Mouse (Mus musculus): ENCODE data around the gene Ap1ar.
A peak's percentile ranks its signal among the peaks of the same experiment; 100 is the strongest.

The Ap1ar gene

GRCm38 (mm10) chr3:127837154-127837865, at the start of gene Ap1ar:
Gene Ap1ar (minus strand): TSS chr3:127837523.
- DNase-seq (ENCODE audit: low read depth, low spot score), result peak; percentile 89

- no peak for DNase-seq (ENCODE audit: low read depth, low spot score)
These were observed 44.4 kb upstream of the Ap1ar start for GRCm38 (mm10) chr3:127881684-127882083.

- no peak for DNase-seq (ENCODE audit: low read depth, low spot score)
These were observed 42.6 kb upstream of the Ap1ar start for GRCm38 (mm10) chr3:127879968-127880367.

GRCm38 (mm10) chr3:127875509-127875908, 38.2 kb upstream of the Ap1ar start:
- DNase-seq (ENCODE audit: low read depth, low spot score), result no peak

GRCm38 (mm10) chr3:127875059-127875458, 37.7 kb upstream of the Ap1ar start:
- no peak for DNase-seq (ENCODE audit: low read depth, low spot score)

- peak; percentile 59 for DNase-seq (ENCODE audit: low read depth, low spot score)
These were observed 37.0 kb upstream of the Ap1ar start for GRCm38 (mm10) chr3:127874254-127874883.

- no peak for DNase-seq (ENCODE audit: low read depth, low spot score)
These were observed 34.3 kb upstream of the Ap1ar start for GRCm38 (mm10) chr3:127871575-127871974.

GRCm38 (mm10) chr3:127868880-127869279, 31.6 kb upstream of the Ap1ar start:
- DNase-seq (ENCODE audit: low read depth, low spot score), result no peak

- no peak for DNase-seq (ENCODE audit: low read depth, low spot score)
These were observed 30.9 kb upstream of the Ap1ar start for GRCm38 (mm10) chr3:127868046-127868758.

- no peak for DNase-seq (ENCODE audit: low read depth, low spot score)
These were observed 26.9 kb upstream of the Ap1ar start for GRCm38 (mm10) chr3:127864242-127864641.

GRCm38 (mm10) chr3:127863571-127863970, 26.2 kb upstream of the Ap1ar start:
- no peak for DNase-seq (ENCODE audit: low read depth, low spot score)

- DNase-seq (ENCODE audit: low read depth, low spot score), result no peak
These were observed 25.2 kb upstream of the Ap1ar start for GRCm38 (mm10) chr3:127862479-127862878.

- DNase-seq (ENCODE audit: low read depth, low spot score), result no peak
These were observed 24.0 kb upstream of the Ap1ar start for GRCm38 (mm10) chr3:127861340-127861739.

- peak; percentile 52 for DNase-seq (ENCODE audit: low read depth, low spot score)
These were observed 16.3 kb upstream of the Ap1ar start for GRCm38 (mm10) chr3:127853431-127854206.

GRCm38 (mm10) chr3:127852722-127853121, 15.4 kb upstream of the Ap1ar start:
- DNase-seq (ENCODE audit: low read depth, low spot score), result no peak

- DNase-seq (ENCODE audit: low read depth, low spot score), result no peak
These were observed 13.7 kb upstream of the Ap1ar start for GRCm38 (mm10) chr3:127850776-127851646.

- no peak for DNase-seq (ENCODE audit: low read depth, low spot score)
These were observed 12.6 kb upstream of the Ap1ar start for GRCm38 (mm10) chr3:127849922-127850321.

GRCm38 (mm10) chr3:127848088-127848808, 10.9 kb upstream of the Ap1ar start:
- DNase-seq (ENCODE audit: low read depth, low spot score), result no peak

GRCm38 (mm10) chr3:127843941-127844327, 6.6 kb upstream of the Ap1ar start:
- DNase-seq (ENCODE audit: low read depth, low spot score), result no peak

- DNase-seq (ENCODE audit: low read depth, low spot score), result no peak
These were observed 6.1 kb upstream of the Ap1ar start for GRCm38 (mm10) chr3:127843324-127843940.
